Mouse (Mus musculus) adrenal gland, adult 8-10 months (tissue): ENCODE measurements at regions not wholly inside any gene's neighbourhood (a gene's known extent, or its start where the extent isn't known, plus 50 kb on each side); places are given as distances from the start of the nearest gene placed in this dataset.
"Not testable (repeated sequence)": the region's sequence is repeated elsewhere in the genome, so short reads cannot be mapped to it uniquely, and the experiment has no call there.

Experiments used
- DNase-seq: peaks from one replicate; pipeline ENCODE4 v3.0.0; 2022
- microRNA-seq, 2 experiments: library from miRNA; unstranded; fragments of <30 nt; microRNA quantifications; one replicate each; pipeline ENCODE4 v1.2.0; 2022

GRCm38 (mm10) chr1:165014328-165014727 lies 79.0 kb upstream of the Xcl1 start:
- no peak for DNase-seq

GRCm38 (mm10) chr1:165013428-165013827 lies 78.1 kb upstream of the Xcl1 start:
- no peak for DNase-seq

GRCm38 (mm10) chr1:165012376-165012775 lies 77.0 kb upstream of the Xcl1 start:
- DNase-seq: no peak

GRCm38 (mm10) chr1:164999515-164999914 lies 64.2 kb upstream of the Xcl1 start:
- no peak for DNase-seq

- DNase-seq: no peak
These were observed 63.3 kb upstream of the Xcl1 start for GRCm38 (mm10) chr1:164998621-164999020.

- DNase-seq: no peak
These were observed 62.3 kb upstream of the Xcl1 start for GRCm38 (mm10) chr1:164997660-164998059.

- no peak for DNase-seq
These were observed 58.9 kb upstream of the Xcl1 start for GRCm38 (mm10) chr1:164994247-164994660.

GRCm38 (mm10) chr1:164993175-164993875 lies 58.0 kb upstream of the Xcl1 start:
- not testable (repeated sequence) for DNase-seq

GRCm38 (mm10) chr1:164988982-164989381 lies 53.7 kb upstream of the Xcl1 start:
- DNase-seq: no peak

- DNase-seq: no peak
These were observed 52.9 kb upstream of the Xcl1 start for GRCm38 (mm10) chr1:164988191-164988590.

GRCm38 (mm10) chr1:164985521-164985920 lies 50.2 kb upstream of the Xcl1 start:
- not testable (repeated sequence) for DNase-seq

Small RNA genes in the stretch of these regions (microRNA-seq; reads per million reads assigned to microRNA genes)
- gene Gm26042: 0 reads per million in 2 experiments
